Mouse (Mus musculus): ENCODE measurements around the gene Acbd3. TPM values are rescaled to one million over a fixed set of nuclear protein-coding genes. Genes with fewer than 3 reads are reported as not detected.
A peak's percentile ranks its signal among the peaks of the same experiment; 100 is the strongest.

The Acbd3 gene
- total and polyA plus RNA-seq, 3 experiments, result 17.8 to 23.2 TPM; not detected in 1

DNA sequence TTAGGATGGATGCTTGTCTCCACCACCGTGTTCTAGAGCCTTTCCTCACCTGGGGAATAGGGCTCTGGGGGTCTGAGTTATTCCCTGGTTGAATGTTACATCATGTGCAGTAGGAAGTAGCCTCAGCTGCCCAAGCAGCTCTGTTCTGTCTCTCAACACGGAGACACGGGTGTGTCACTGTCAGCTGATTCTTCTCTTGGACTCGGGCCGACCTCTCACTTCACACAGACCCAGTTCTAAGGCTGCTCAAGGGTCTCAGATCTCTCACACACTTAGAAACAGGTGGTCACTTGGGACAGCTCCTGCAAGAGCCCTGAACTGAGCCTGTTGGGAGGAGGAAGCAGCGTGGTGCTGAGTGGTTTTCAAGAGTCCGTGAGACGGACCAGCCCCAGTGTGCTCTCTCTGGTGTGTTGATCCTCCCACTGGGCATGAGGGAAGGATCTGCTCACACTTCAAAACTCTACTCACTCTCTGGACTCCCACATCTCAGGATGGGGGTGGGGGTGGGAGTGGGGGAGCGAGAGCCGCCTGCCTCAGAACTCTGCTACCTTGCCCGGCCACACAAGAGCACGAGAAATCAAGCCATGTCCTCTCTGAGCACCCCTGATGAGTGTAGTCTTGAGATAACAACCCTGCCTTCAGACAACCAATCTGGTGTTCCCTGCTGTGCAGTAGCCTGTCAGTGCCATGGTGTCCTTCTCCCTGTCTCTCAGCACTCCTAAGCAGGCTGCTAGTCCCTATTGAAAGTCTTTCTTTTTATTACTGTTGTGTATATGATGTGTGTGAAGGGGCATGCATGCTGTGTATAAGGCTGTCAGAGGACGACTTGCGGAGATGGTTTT lies 16.7 kb upstream of the Acbd3 start:
- TF ChIP-seq CHD2 (IDR thresholded peaks at IDR 0.05; ENCODE audit: low read length) (no peak), SIN3A (IDR thresholded peaks at IDR 0.05; ENCODE audit: low read length) (0 out of 2 replicates have a peak, but pooled peaks have one; percentile 7), RCOR1 (IDR thresholded peaks at IDR 0.05; ENCODE audit: low read depth, low read length) (peak; percentile 28; the same call in 1 of the 2 replicates), USF2 (IDR thresholded peaks at IDR 0.05; ENCODE audit: borderline replicate concordance in 1 of 2, insufficient read depth in 1 of 2, low read depth in 1 of 2, low read length in 2 of 2) (no peak), NELFE (IDR thresholded peaks at IDR 0.05; ENCODE audit: low read depth, low read length) (no peak), POLR2A (IDR thresholded peaks at IDR 0.05; ENCODE audit: control insufficient read depth in 1 of 2, insufficient read depth in 1 of 2, low read depth in 1 of 2, low read length in 2 of 2, poor library complexity in 1 of 2) (no peak), POLR2AphosphoS5 (IDR thresholded peaks at IDR 0.05; ENCODE audit: borderline replicate concordance, low read depth, low read length) (no peak), TAL1 (IDR thresholded peaks at IDR 0.05; ENCODE audit: low read length) (peak; percentile 39), MYC (IDR thresholded peaks at IDR 0.05; ENCODE audit: low read depth, low read length) (no peak), GATA1 (IDR thresholded peaks at IDR 0.05; ENCODE audit: low read depth, low read length) (0 out of 2 replicates have a peak, but pooled peaks have one; percentile 10)

DNA sequence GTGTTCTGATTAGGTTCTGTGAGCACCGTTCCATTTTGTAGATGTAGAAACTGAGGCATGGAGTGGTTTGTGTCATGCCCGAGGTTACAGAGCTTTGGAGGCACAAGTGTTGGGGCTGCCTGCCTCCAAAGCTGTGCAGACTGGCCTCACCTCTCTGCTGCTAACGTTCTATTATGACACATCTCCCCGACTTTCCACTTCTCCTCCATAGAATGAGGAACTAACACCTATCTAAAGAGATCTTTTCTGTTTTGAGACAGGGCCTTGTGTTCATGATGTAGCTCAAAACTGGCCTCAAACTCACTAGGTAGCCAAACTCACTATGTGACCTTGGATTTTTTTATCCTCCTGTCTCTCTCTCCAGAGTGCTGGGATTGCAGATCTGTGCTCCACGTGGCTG lies 7.1 kb upstream of the Acbd3 start:
- Histone ChIP-seq H3K9ac (ENCODE audit: control insufficient read depth, low read depth, low read length, poor library complexity, severe bottlenecking) (no peak overlapping the region), H3K27ac (ENCODE audit: control insufficient read depth, low read depth, low read length) (peak overlapping the region; percentile 58)
- peak; percentile 83 for DNase-seq (ENCODE audit: low read depth, low spot score)

More for the DNA sequence above, 16.7 kb upstream of the Acbd3 start:
- Histone ChIP-seq H3K4me1 (ENCODE audit: control insufficient read depth in 1 of 2, insufficient read depth in 2 of 2, low read length in 2 of 2) (peaks cover 0 to 28% of the 10 kb centered on the region in 2 experiments; a peak in 3 of 4 replicates), H3K9ac (ENCODE audit: control insufficient read depth, low read depth, low read length, poor library complexity, severe bottlenecking) (no peak overlapping the region), H3K27me3 (ENCODE audit: control insufficient read depth in 1 of 2, insufficient read depth in 2 of 2, low read length in 2 of 2) (no peaks in the 10 kb centered on the region), H3K36me3 (ENCODE audit: control insufficient read depth in 1 of 2, insufficient read depth in 2 of 2, low read length in 2 of 2) (peaks cover 0 to 3% of the 10 kb centered on the region in 2 experiments; a peak in 2 of 4 replicates), H3K9me3 (replicated peaks; ENCODE audit: insufficient read depth, low read length) (no peaks in the 10 kb centered on the region), H3K27ac (ENCODE audit: control insufficient read depth, low read depth, low read length) (no peak overlapping the region), H3K4me3 (ENCODE audit: control insufficient read depth in 1 of 2, insufficient read depth in 1 of 2, low read depth in 2 of 2, low read length in 2 of 2) (no peak overlapping the region), H3K79me2 (ENCODE audit: control insufficient read depth, insufficient read depth, low read length, poor library complexity) (no peaks in the 10 kb centered on the region)
- peak; percentile 45 for DNase-seq (ENCODE audit: low read depth, low spot score)

More for the DNA sequence above, 7.1 kb upstream of the Acbd3 start:
- Histone ChIP-seq H3K9me3 (replicated peaks; ENCODE audit: insufficient read depth, low read length) (no peaks in the 10 kb centered on the region), H3K4me3 (ENCODE audit: control insufficient read depth in 1 of 2, insufficient read depth in 1 of 2, low read depth in 2 of 2, low read length in 2 of 2) (no peak overlapping the region), H3K36me3 (ENCODE audit: control insufficient read depth in 1 of 2, insufficient read depth in 2 of 2, low read length in 2 of 2) (peaks cover 0 to 22% of the 10 kb centered on the region in 2 experiments; a peak in 2 of 4 replicates), H3K79me2 (ENCODE audit: control insufficient read depth, insufficient read depth, low read length, poor library complexity) (no peaks in the 10 kb centered on the region), H3K4me1 (ENCODE audit: control insufficient read depth in 1 of 2, insufficient read depth in 2 of 2, low read length in 2 of 2) (peaks cover 18 to 50% of the 10 kb centered on the region in 2 experiments), H3K27me3 (ENCODE audit: control insufficient read depth in 1 of 2, insufficient read depth in 2 of 2, low read length in 2 of 2) (no peaks in the 10 kb centered on the region)
- TF ChIP-seq GABPA (IDR thresholded peaks at IDR 0.05; ENCODE audit: low read depth, low read length) (no peak), CHD2 (IDR thresholded peaks at IDR 0.05; ENCODE audit: low read length) (no peak), NRF1 (IDR thresholded peaks at IDR 0.05; ENCODE audit: insufficient read depth, low read depth, low read length, poor library complexity, severe bottlenecking) (no peak), EP300 (IDR thresholded peaks at IDR 0.05; ENCODE audit: low read depth in 1 of 2, low read length in 2 of 2) (peak; percentile 2 to 29; a peak in 2 of 4 replicates), BHLHE40 (IDR thresholded peaks at IDR 0.05; ENCODE audit: borderline replicate concordance, low read depth, low read length) (no peak), GATA1 (IDR thresholded peaks at IDR 0.05; ENCODE audit: low read depth, low read length) (peak; percentile 42), POLR2AphosphoS2 (IDR thresholded peaks at IDR 0.05; ENCODE audit: low read length) (no peak), KAT2A (conservative IDR thresholded peaks at IDR 0.05; ENCODE audit: low read depth, low read length) (no peak)

All from MEL (cell line).